Mouse (Mus musculus) cerebral cortex, adult 2 months (tissue): ENCODE measurements around the gene Gm6525.

Experiments
- WGBS: fragments of 180-500 bp; shearing (Covaris S2); methylation state at CpG from one replicate; pipeline ENCODE4 v1.1.7; 2018; 5-methylcytosine and 5-hydroxymethylcytosine counted together

The Gm6525 gene

GRCm38 (mm10) chr3:84211340-84211875, 37.5 kb downstream of the Gm6525 start:
- WGBS, result 72% methylated on average over 7 of the region's 7 CpGs

- 42% methylated on average over 6 of the region's 6 CpGs for WGBS
These were observed 40.6 kb downstream of the Gm6525 start for GRCm38 (mm10) chr3:84214501-84214900.

- WGBS, result 19% methylated on average over 9 of the region's 9 CpGs
These were observed 41.3 kb downstream of the Gm6525 start for GRCm38 (mm10) chr3:84215253-84215652.

- 19% methylated on average over 15 of the region's 15 CpGs for whole genome bisulfite sequencing
These were observed 41.9 kb downstream of the Gm6525 start for GRCm38 (mm10) chr3:84215743-84216360.

GRCm38 (mm10) chr3:84217118-84217960, 43.4 kb downstream of the Gm6525 start:
- WGBS, result 30% methylated on average over 12 of the region's 12 CpGs

- 21% methylated on average over 4 of the region's 4 CpGs for WGBS
These were observed 44.1 kb downstream of the Gm6525 start for GRCm38 (mm10) chr3:84217961-84218351.

- WGBS, result 45% methylated on average over 2 of the region's 2 CpGs
These were observed 44.6 kb downstream of the Gm6525 start for GRCm38 (mm10) chr3:84218498-84218897.

GRCm38 (mm10) chr3:84219166-84219710, 45.3 kb downstream of the Gm6525 start:
- WGBS, result 18% methylated on average over 2 of the region's 2 CpGs

- WGBS, result 7% methylated on average over 9 of the region's 9 CpGs
These were observed 45.9 kb downstream of the Gm6525 start for GRCm38 (mm10) chr3:84219720-84220273.

- 2% methylated on average over 9 of the region's 9 CpGs for WGBS
These were observed 46.4 kb downstream of the Gm6525 start for GRCm38 (mm10) chr3:84220326-84220725.

GRCm38 (mm10) chr3:84220748-84221147, 46.8 kb downstream of the Gm6525 start:
- WGBS, result under 1% methylated on average over 11 of the region's 11 CpGs
